Mouse (Mus musculus): ENCODE measurements around the gene Baiap2l1. TPM values are rescaled to one million over a fixed set of nuclear protein-coding genes. Genes with fewer than 3 reads are reported as not detected.

Gene Baiap2l1
- total RNA-seq, 2 experiments from 2014 or later = 0.35 to 0.41 TPM

DNA sequence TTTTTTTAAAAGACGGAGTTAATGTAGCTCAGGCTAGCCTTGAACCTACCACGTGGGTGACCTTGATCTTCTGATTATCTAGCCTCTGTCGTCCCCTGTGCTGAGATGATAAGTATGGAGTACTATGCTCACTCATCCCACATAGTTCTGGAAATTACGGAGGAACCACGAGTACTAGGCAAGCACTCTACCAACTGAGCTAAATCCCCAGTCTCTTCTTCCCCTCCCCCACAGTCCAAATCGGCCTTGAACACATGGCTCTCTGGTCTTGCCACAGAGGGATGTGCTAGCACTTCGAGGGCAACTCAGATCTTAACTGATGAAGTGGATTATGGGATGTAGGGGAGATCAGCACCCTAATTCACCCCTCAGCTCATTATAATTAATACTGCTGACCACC lies 139.9 kb downstream of the Baiap2l1 start:
- intact Hi-C loops (cut with DNase I) = no loop called here
- Histone ChIP-seq H3K4me3 (no peak overlapping the region), H3K27ac (no peak overlapping the region)
- no peak for TF ChIP-seq CTCF (IDR thresholded peaks at IDR 0.05)
- DNase-seq (ENCODE audit: extremely low spot score in 1 of 2, low spot score in 2 of 2) = no peak

DNA sequence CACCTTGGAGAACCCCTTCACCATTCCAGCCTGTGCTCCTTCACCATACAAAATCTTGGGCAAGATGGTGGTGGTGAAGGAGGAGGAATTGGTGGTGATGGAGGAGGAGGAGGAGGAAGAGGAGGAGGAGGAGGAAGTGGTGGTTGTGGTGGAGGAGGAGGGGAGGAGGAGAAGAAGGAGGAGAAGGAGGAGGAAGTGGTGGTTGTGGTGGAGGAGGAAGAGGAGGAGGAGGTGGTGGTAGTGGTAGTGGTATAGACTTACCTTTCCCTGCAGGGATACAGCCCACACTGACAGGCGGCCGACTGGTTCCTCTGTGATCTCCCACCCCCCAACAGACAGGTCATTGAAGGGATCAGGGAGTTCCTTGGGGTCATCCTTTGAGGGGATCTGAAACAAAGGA lies 141.9 kb downstream of the Baiap2l1 start:
- no peak for DNase-seq (ENCODE audit: extremely low spot score in 1 of 2, low spot score in 2 of 2)
- no peak overlapping the region for H3K4me3 ChIP-seq
- no peak for TF ChIP-seq CTCF (IDR thresholded peaks at IDR 0.05)
- intact Hi-C loops (cut with DNase I) = no loop called here
- H3K27ac ChIP-seq = no peak overlapping the region

Other genes with a start within 250 kb of the Baiap2l1 start
- gene Bhlha15, start 167.8 kb downstream of the Baiap2l1 start, total RNA-seq (2021) = under 1 TPM; 0.35 to 0.43 TPM
- 100 to 1,000 TPM in 1 of 2 experiments, 10 to 100 TPM in 1; 95.3 to 103 TPM for gene Tecpr1, start 134.5 kb downstream of the Baiap2l1 start, total RNA-seq (2021)
- gene Bri3, start 113.7 kb downstream of the Baiap2l1 start, total RNA-seq (2021) = 10 to 100 TPM; 65.5 to 72.7 TPM
- gene Nptx2, start 187.8 kb upstream of the Baiap2l1 start, total RNA-seq (2021) = 100 to 1,000 TPM; 125 to 133 TPM